Mouse (Mus musculus) lung, postnatal 0 days (tissue): ENCODE measurements at regions not wholly inside any gene's neighbourhood (a gene's known extent, or its start where the extent isn't known, plus 50 kb on each side); places are given as distances from the start of the nearest gene placed in this dataset.

Experiments used
- CTCF ChIP-seq: IDR thresholded peaks from 2 replicates; pipeline ENCODE4 v1.5.1; 2016; ENCODE audit warnings: antibody characterized with exemption, mild to moderate bottlenecking
- EP300 ChIP-seq: IDR thresholded peaks from 2 replicates; pipeline ENCODE4 v1.6.1; 2016; ENCODE audit warnings: antibody characterized with exemption, mild to moderate bottlenecking, control low read depth

DNA sequence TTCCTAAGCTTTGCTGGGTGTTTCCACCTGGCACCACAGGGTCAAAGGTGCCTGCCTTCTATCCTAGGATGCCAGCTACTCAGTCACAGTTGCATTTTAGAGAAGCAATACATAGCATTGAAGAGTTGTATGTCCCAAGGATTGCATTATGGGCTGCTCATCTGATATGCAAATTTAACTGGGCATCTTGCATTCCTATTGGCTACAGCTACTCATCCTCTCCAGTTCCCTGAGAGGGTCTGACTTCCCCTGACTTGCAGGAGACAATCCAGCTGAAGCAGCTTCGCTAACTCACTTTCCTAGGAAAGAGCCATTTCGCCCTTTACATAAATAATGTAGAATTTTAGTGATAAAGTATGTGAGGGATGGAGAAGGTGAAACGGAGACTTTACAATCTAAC, 177.5 kb downstream of the Gm11011 start:
- TF ChIP-seq CTCF (no peak), EP300 (no peak)
